In the genomic region with DNA sequence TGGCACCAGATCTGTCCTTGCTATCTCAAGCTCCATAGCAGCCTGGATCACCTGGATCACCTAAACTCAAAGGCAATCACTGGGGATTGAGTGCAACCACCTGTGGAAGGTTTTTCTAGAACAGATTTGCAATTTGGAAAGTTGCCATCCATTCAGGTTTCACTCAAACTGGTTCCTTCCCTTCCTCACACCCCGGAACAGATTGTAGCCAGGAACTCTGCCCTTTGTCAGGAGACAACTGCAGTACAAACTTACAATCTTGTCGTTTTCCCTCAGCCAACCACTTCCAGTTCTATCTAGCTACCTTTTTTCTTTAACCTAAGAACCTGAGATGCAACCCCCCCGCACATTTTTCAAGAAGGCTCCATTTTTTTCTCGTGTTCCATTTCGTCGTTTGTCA, we compare ENCODE assay signal across 7 mouse cellular contexts. TPM values are rescaled to one million over a fixed set of nuclear protein-coding genes. Genes with fewer than 3 reads are reported as not detected.
DNase-seq lines count a peak whose midpoint lies in the region; ATAC-seq lines count a peak whose summit lies in the region.

No protein-coding gene starts in this region.

- H3K4me3 ChIP-seq in lung, embryonic 15.5 days = peak overlapping the region; percentile 89; the same call in 1 of the 2 replicates
- 0 out of 2 replicates have a peak overlapping the region, but pooled peaks have one; percentile 94 for H3K4me3 ChIP-seq in forebrain, embryonic 14.5 days (ENCODE audit: low read depth, low read length)
- H3K4me3 ChIP-seq in limb, embryonic 13.5 days = peak overlapping the region; percentile 97; the same call in 1 of the 2 replicates
- peak overlapping the region; percentile 92 for H3K4me3 ChIP-seq in stomach, embryonic 15.5 days (replicated peaks)

- no peaks in the 10 kb centered on the region for H3K36me3 ChIP-seq in lung, embryonic 15.5 days
- no peaks in the 10 kb centered on the region for H3K36me3 ChIP-seq in forebrain, embryonic 14.5 days (ENCODE audit: control insufficient read depth, insufficient read depth, low read length)
- no peaks in the 10 kb centered on the region for H3K36me3 ChIP-seq in limb, embryonic 13.5 days
- no peaks in the 10 kb centered on the region for H3K36me3 ChIP-seq in stomach, embryonic 15.5 days

- no peaks in the 10 kb centered on the region for H3K27me3 ChIP-seq in lung, embryonic 15.5 days
- no peaks in the 10 kb centered on the region for H3K27me3 ChIP-seq in forebrain, embryonic 14.5 days (replicated peaks; ENCODE audit: control insufficient read depth, insufficient read depth, low read length)
- no peaks in the 10 kb centered on the region for H3K27me3 ChIP-seq in limb, embryonic 13.5 days
- H3K27me3 ChIP-seq in stomach, embryonic 15.5 days (replicated peaks) = no peaks in the 10 kb centered on the region

- WGBS in lung, embryonic 15.5 days = 29% methylated on average over 6 of the region's 6 CpGs
- 42% methylated on average over 6 of the region's 6 CpGs for WGBS in forebrain, embryonic 14.5 days
- WGBS in limb, embryonic 13.5 days = 28% methylated on average over 6 of the region's 6 CpGs
- WGBS in stomach, embryonic 15.5 days = 31% methylated on average over 6 of the region's 6 CpGs

- peak overlapping the region; percentile 85 for H3K4me2 ChIP-seq in lung, embryonic 15.5 days
- H3K4me2 ChIP-seq in forebrain, embryonic 14.5 days (ENCODE audit: low read length) = peak overlapping the region; percentile 87
- H3K4me2 ChIP-seq in limb, embryonic 13.5 days (replicated peaks) = peak overlapping the region; percentile 71
- H3K4me2 ChIP-seq in stomach, embryonic 15.5 days = peak overlapping the region; percentile 94

- no peak for DNase-seq in lung, adult 18-20 months
- no peak for DNase-seq in forebrain, embryonic 14.5 days (ENCODE audit: low spot score)
- DNase-seq in layer of hippocampus, postnatal 25 days (ENCODE audit: extremely low spot score in 1 of 2, low spot score in 1 of 2) = no peak
- DNase-seq in urinary bladder, postnatal 36 days (ENCODE audit: low spot score in 2 of 2) = no peak

- peaks cover 24% of the 10 kb centered on the region for H3K4me1 ChIP-seq in lung, embryonic 15.5 days
- peaks cover 27% of the 10 kb centered on the region for H3K4me1 ChIP-seq in forebrain, embryonic 14.5 days (ENCODE audit: control insufficient read depth, insufficient read depth, low read length)
- H3K4me1 ChIP-seq in limb, embryonic 13.5 days = peaks cover 30% of the 10 kb centered on the region
- H3K4me1 ChIP-seq in stomach, embryonic 15.5 days = peaks cover 16% of the 10 kb centered on the region

- H3K9ac ChIP-seq in lung, embryonic 15.5 days = no peak overlapping the region
- peak overlapping the region; percentile 93 for H3K9ac ChIP-seq in forebrain, embryonic 14.5 days (ENCODE audit: low read length)
- H3K9ac ChIP-seq in limb, embryonic 13.5 days = peak overlapping the region; percentile 97
- H3K9ac ChIP-seq in stomach, embryonic 15.5 days = no peak overlapping the region

- ATAC-seq in lung, embryonic 15.5 days (ENCODE audit: borderline replicate concordance, extremely low read depth, low FRiP score, low TSS enrichment) = no peak
- ATAC-seq in forebrain, embryonic 14.5 days = no peak
- no peak for ATAC-seq in limb, embryonic 13.5 days (ENCODE audit: low FRiP score, low read depth)
- ATAC-seq in stomach, embryonic 15.5 days (ENCODE audit: insufficient read depth, low FRiP score, low read depth) = no peak

- H3K27ac ChIP-seq in lung, embryonic 15.5 days = no peak overlapping the region
- no peak overlapping the region for H3K27ac ChIP-seq in forebrain, embryonic 14.5 days (ENCODE audit: low read depth, low read length)
- peak overlapping the region; percentile 76; the same call in 1 of the 2 replicates for H3K27ac ChIP-seq in limb, embryonic 13.5 days
- peak overlapping the region; percentile 97; the same call in 1 of the 2 replicates for H3K27ac ChIP-seq in stomach, embryonic 15.5 days

- no peaks in the 10 kb centered on the region for H3K9me3 ChIP-seq in lung, embryonic 15.5 days
- no peaks in the 10 kb centered on the region for H3K9me3 ChIP-seq in forebrain, embryonic 14.5 days (replicated peaks; ENCODE audit: control insufficient read depth, low read length)
- no peaks in the 10 kb centered on the region for H3K9me3 ChIP-seq in limb, embryonic 13.5 days
- H3K9me3 ChIP-seq in stomach, embryonic 15.5 days = no peaks in the 10 kb centered on the region

RNA-seq across cellular contexts. Expression of a gene that starts 0.8 kb away (rescaled TPM):
- 22.3 and 24.0 TPM in 2 replicates for polyA plus RNA-seq in lung, embryonic 15.5 days (2015; fragmentation: Nextera tagmentation; extraction: Ambion mirVana)
- polyA plus RNA-seq in forebrain, embryonic 14.5 days (2014; fragmentation: Nextera tagmentation; extraction: Ambion mirVana) = 54.7 and 56.4 TPM in 2 replicates
- polyA plus RNA-seq in limb, embryonic 13.5 days (2015; fragmentation: Nextera tagmentation; extraction: Ambion mirVana) = 27.6 and 28.0 TPM in 2 replicates
- polyA plus RNA-seq in stomach, embryonic 15.5 days (2015; fragmentation: Nextera tagmentation; extraction: Ambion mirVana) = 19.7 and 20.4 TPM in 2 replicates
- total RNA-seq in layer of hippocampus, postnatal 25 days (2021) = 100 to 1,000 TPM; 132 to 141 TPM

RNA-seq across cellular contexts. Expression of a gene that starts 12.0 kb away (rescaled TPM):
- polyA plus RNA-seq in lung, embryonic 15.5 days (2015; fragmentation: Nextera tagmentation; extraction: Ambion mirVana) = 1.4 and 1.7 TPM in 2 replicates
- polyA plus RNA-seq in forebrain, embryonic 14.5 days (2014; fragmentation: Nextera tagmentation; extraction: Ambion mirVana) = 2.3 TPM in 2 replicates
- 3.2 and 3.3 TPM in 2 replicates for polyA plus RNA-seq in limb, embryonic 13.5 days (2015; fragmentation: Nextera tagmentation; extraction: Ambion mirVana)
- 2.8 and 3.1 TPM in 2 replicates for polyA plus RNA-seq in stomach, embryonic 15.5 days (2015; fragmentation: Nextera tagmentation; extraction: Ambion mirVana)
- total RNA-seq in layer of hippocampus, postnatal 25 days (2021) = 1 to 10 TPM; 3.1 to 3.3 TPM

RNA-seq across cellular contexts. Expression of a gene that starts 29.6 kb away (rescaled TPM):
- 60.4 and 62.8 TPM in 2 replicates for polyA plus RNA-seq in lung, embryonic 15.5 days (2015; fragmentation: Nextera tagmentation; extraction: Ambion mirVana)
- 10.3 and 10.7 TPM in 2 replicates for polyA plus RNA-seq in forebrain, embryonic 14.5 days (2014; fragmentation: Nextera tagmentation; extraction: Ambion mirVana)
- polyA plus RNA-seq in limb, embryonic 13.5 days (2015; fragmentation: Nextera tagmentation; extraction: Ambion mirVana) = 57.0 and 57.7 TPM in 2 replicates
- 39.0 and 42.0 TPM in 2 replicates for polyA plus RNA-seq in stomach, embryonic 15.5 days (2015; fragmentation: Nextera tagmentation; extraction: Ambion mirVana)
- total RNA-seq in layer of hippocampus, postnatal 25 days (2021) = 10 to 100 TPM; 15.6 to 16.6 TPM

RNA-seq across cellular contexts. Expression of a gene that starts 33.0 kb away (rescaled TPM):
- polyA plus RNA-seq in lung, embryonic 15.5 days (2015; fragmentation: Nextera tagmentation; extraction: Ambion mirVana) = 73.7 and 76.4 TPM in 2 replicates
- polyA plus RNA-seq in forebrain, embryonic 14.5 days (2014; fragmentation: Nextera tagmentation; extraction: Ambion mirVana) = 57.5 and 64.7 TPM in 2 replicates
- 59.1 and 63.6 TPM in 2 replicates for polyA plus RNA-seq in limb, embryonic 13.5 days (2015; fragmentation: Nextera tagmentation; extraction: Ambion mirVana)
- 53.9 and 64.0 TPM in 2 replicates for polyA plus RNA-seq in stomach, embryonic 15.5 days (2015; fragmentation: Nextera tagmentation; extraction: Ambion mirVana)
- 10 to 100 TPM; 52.3 to 57.2 TPM for total RNA-seq in layer of hippocampus, postnatal 25 days (2021)

RNA-seq across cellular contexts. Expression of a gene that starts 52.5 kb away (rescaled TPM):
- polyA plus RNA-seq in lung, embryonic 15.5 days (2015; fragmentation: Nextera tagmentation; extraction: Ambion mirVana) = 0.06 TPM in 1 of 2 replicates, not detected in the other
- not detected in 2 replicates for polyA plus RNA-seq in forebrain, embryonic 14.5 days (2014; fragmentation: Nextera tagmentation; extraction: Ambion mirVana)
- 0.05 TPM in 1 of 2 replicates, not detected in the other for polyA plus RNA-seq in limb, embryonic 13.5 days (2015; fragmentation: Nextera tagmentation; extraction: Ambion mirVana)
- polyA plus RNA-seq in stomach, embryonic 15.5 days (2015; fragmentation: Nextera tagmentation; extraction: Ambion mirVana) = 0.12 and 0.15 TPM in 2 replicates
- 1 to 10 TPM; 1.2 to 1.5 TPM for total RNA-seq in layer of hippocampus, postnatal 25 days (2021)

Comparison
In these comparisons a context has a peak if more than half of its experiments do, and no peak if none do; other contexts are left out.
1. H3K27ac ChIP-seq: peak in limb, embryonic 13.5 days (single experiment) and stomach, embryonic 15.5 days (single experiment); none in lung, embryonic 15.5 days (single experiment) and forebrain, embryonic 14.5 days (single experiment).
2. H3K9ac ChIP-seq: peak in forebrain, embryonic 14.5 days (single experiment) and limb, embryonic 13.5 days (single experiment); none in lung, embryonic 15.5 days (single experiment) and stomach, embryonic 15.5 days (single experiment).
3. Peak in every context shown above with its lines, with median percentiles within 50 percentile points of each other: H3K4me2 ChIP-seq and H3K4me3 ChIP-seq.